Mouse (Mus musculus) lung, embryonic 14.5 days (tissue): Measurements from ENCODE around the gene Vps52. TPM values are rescaled to one million over a fixed set of nuclear protein-coding genes. Genes with fewer than 3 reads are reported as not detected.
"Not testable (repeated sequence)": the region's sequence is repeated elsewhere in the genome, so short reads cannot be mapped to it uniquely, and the experiment has no call there.

ENCODE experiments used
- ATAC-seq: fragments of 200-750 bp; cut with Nextera tagmentation; 2 replicates; pipeline ENCODE4 v1.8.0; 2017; ENCODE audit warnings: mild to moderate bottlenecking, moderate TSS enrichment, moderate library complexity; ENCODE audit not compliant: insufficient read depth
- DNase-seq: peaks from one replicate; pipeline ENCODE4 v3.0.0-alpha.2; 2015
- H3K27ac ChIP-seq: fragments of 300-500 bp; sonication (generic); 2 replicates; pipeline ENCODE4 v1.5.1; 2014; ENCODE audit warnings: low read depth, mild to moderate bottlenecking, moderate library complexity
- H3K27me3 ChIP-seq: fragments of 300-500 bp; sonication (generic); 2 replicates; pipeline ENCODE4 v1.6.1; 2014; ENCODE audit warnings: low read length, control low read depth; ENCODE audit not compliant: insufficient read depth
- H3K36me3 ChIP-seq: fragments of 300-500 bp; sonication (generic); 2 replicates; pipeline ENCODE4 v1.6.1; 2014; ENCODE audit warnings: control low read depth; ENCODE audit not compliant: insufficient read depth
- H3K4me1 ChIP-seq: fragments of 300-500 bp; sonication (generic); 2 replicates; pipeline ENCODE4 v1.6.1; 2014; ENCODE audit warnings: antibody characterized with exemption, control low read depth; ENCODE audit not compliant: insufficient read depth
- H3K4me2 ChIP-seq: fragments of 300-500 bp; sonication (generic); 2 replicates; pipeline ENCODE4 v1.6.1; 2014; ENCODE audit warnings: mild to moderate bottlenecking
- H3K4me3 ChIP-seq: fragments of 300-500 bp; sonication (generic); 2 replicates; pipeline ENCODE4 v1.5.1; 2014; ENCODE audit warnings: low read depth, low read length
- H3K9ac ChIP-seq: fragments of 300-500 bp; sonication (generic); 2 replicates; pipeline ENCODE4 v1.6.1; 2014
- H3K9me3 ChIP-seq: fragments of 300-500 bp; sonication (generic); 2 replicates; pipeline ENCODE4 v1.6.1; 2016; ENCODE audit warnings: low read depth, low read length, control low read depth
- CTCF ChIP-seq: IDR thresholded peaks from 2 replicates; pipeline ENCODE4 v1.5.1; 2016; ENCODE audit warnings: antibody characterized with exemption, low read depth
- WGBS: fragments of 180-500 bp; shearing (Covaris S2); extraction: QIAGEN DNeasy Blood & Tissue Kit; methylation state at CpG from one replicate; pipeline ENCODE4 v1.1.7; 2014; 5-methylcytosine and 5-hydroxymethylcytosine counted together
- polyA plus RNA-seq: library from polyadenylated mRNA; unstranded; fragments of >200 nt; fragmentation: Nextera tagmentation; extraction: Ambion mirVana; gene quantifications from 2 replicates; pipeline ENCODE4 v1.2.1, GENCODE M21; 2014

The Vps52 gene
- polyA plus RNA-seq, 1 experiment from 2014 or later = 34.8 TPM

DNA sequence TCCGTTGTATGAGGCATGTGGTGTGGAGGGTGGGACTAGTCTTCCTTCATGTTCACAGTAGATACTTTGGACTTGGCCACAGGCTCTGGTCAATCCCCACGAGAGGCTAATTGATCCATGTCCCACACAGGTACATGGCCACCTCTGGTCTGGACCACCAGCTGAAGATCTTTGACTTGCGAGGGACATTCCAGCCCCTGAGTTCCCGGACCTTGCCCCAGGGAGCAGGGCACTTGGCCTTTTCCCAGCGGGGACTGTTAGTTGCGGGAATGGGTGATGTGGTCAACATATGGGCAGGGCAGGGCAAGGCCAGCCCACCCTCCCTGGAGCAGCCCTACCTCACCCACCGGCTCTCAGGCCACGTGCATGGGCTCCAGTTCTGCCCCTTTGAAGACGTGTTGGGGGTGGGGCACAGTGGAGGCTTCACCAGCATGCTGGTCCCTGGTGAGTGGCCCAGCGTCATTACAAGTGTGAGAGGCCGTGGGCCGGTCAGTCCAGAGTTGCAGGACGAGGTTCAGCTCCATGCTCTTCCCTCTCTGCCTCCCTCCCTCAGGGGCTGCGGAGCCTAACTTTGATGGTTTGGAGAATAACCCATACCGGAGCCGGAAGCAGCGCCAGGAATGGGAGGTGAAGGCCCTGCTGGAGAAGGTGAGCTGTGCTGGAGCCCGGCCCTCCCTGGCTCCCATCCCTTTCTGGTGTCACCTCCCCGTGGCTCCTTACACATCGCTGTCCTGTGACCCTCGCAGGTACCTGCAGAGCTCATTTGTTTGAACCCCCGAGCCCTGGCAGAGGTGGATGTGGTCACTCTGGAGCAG, 7.3 kb upstream of the Vps52 start:
- no peak overlapping the region for H3K4me3 ChIP-seq
- H3K27me3 ChIP-seq = no peaks in the 10 kb centered on the region
- H3K27ac ChIP-seq = no peak overlapping the region
- TF ChIP-seq CTCF = no peak
- ATAC-seq (no peak), DNase-seq (no peak)
- 84% methylated on average over 22 of the region's 22 CpGs for WGBS
- peaks cover 13% of the 10 kb centered on the region; the same call in 1 of the 2 replicates for H3K4me1 ChIP-seq
- peaks cover 70% of the 10 kb centered on the region for H3K36me3 ChIP-seq
- H3K9ac ChIP-seq = no peak overlapping the region
- H3K4me2 ChIP-seq = no peak overlapping the region
- H3K9me3 ChIP-seq = no peaks in the 10 kb centered on the region

DNA sequence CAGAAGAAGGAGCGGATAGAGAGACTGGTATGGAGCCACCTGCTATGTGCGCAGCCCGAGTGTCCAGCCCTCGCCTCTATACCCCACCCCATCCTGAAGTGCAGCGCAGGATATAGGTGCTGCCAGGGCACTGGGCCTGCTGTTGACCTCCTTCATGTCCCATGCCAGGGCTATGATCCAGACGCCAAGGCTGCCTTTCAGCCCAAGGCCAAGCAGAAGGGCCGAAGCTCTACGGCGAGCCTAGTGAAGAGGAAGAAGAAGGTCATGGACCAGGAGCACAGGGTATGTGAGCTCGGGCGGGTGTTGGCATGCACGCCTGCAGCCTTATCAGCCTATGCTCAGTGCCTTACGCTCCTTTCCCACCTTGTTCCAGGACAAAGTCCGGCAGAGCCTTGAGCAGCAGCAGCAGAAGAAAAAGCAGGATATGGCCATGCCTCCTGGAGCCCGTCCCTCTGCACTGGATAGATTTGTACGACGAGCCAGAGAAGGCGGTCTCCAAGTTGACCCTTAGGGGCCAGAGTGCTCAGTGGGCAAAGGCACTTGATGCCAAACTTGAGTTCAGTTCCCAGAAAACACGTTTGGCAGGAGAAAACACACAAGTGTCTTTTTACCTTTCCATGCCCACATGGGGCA, 6.6 kb upstream of the Vps52 start:
- Histone ChIP-seq H3K27me3 (no peaks in the 10 kb centered on the region), H3K9ac (no peak overlapping the region), H3K36me3 (peaks cover 70% of the 10 kb centered on the region), H3K4me3 (no peak overlapping the region), H3K27ac (no peak overlapping the region), H3K9me3 (no peaks in the 10 kb centered on the region), H3K4me2 (no peak overlapping the region), H3K4me1 (peaks cover 18% of the 10 kb centered on the region; the same call in 1 of the 2 replicates)
- TF ChIP-seq CTCF = no peak
- ATAC-seq = no peak
- WGBS = 84% methylated on average over 19 of the region's 19 CpGs
- DNase-seq = no peak

DNA sequence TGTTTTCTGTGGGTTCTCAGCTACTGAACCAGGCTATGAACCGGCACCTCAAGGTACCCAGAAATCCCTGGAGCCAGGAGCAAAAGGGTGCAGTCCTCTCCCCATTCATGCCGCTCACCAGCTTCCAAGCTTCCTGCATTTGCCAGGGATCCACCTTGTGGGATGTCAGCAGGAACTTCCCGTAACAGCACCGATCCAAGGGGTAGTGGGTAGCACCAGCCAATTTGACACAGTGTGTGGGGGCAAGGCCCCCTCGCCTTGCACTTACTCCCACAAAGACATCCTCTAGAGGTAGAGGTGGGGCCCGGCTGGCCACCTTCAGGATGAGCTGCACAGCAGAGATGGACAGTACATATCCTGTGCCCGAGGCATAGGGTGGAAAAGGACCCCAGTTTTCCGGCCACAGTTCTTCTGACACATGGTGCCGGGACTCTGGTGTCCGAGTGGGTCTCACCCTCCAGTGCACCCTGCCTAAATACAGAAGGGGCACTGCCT, 5.4 kb upstream of the Vps52 start:
- DNase-seq (no peak), ATAC-seq (no peak)
- Histone ChIP-seq H3K4me3 (peak overlapping the region; percentile 40), H3K9me3 (no peaks in the 10 kb centered on the region), H3K27me3 (no peaks in the 10 kb centered on the region), H3K4me2 (peak overlapping the region; percentile 100), H3K9ac (peak overlapping the region; percentile 53; the same call in 1 of the 2 replicates), H3K4me1 (peaks cover 24% of the 10 kb centered on the region; the same call in 1 of the 2 replicates), H3K36me3 (peaks cover 67% of the 10 kb centered on the region), H3K27ac (0 out of 2 replicates have a peak overlapping the region, but pooled peaks have one; percentile 85)
- WGBS = 72% methylated on average over 10 of the region's 10 CpGs
- no peak for TF ChIP-seq CTCF

GRCm38 (mm10) chr17:33951021-33951946, 4.3 kb upstream of the Vps52 start, which contains the start of gene B3galt4:
TSS of gene B3galt4 (minus strand) at chr17:33951488.
- Histone ChIP-seq H3K27ac (peak within 1 kb of the TSS; percentile 85), H3K9ac (peak within 1 kb of the TSS; percentile 99), H3K4me3 (peak within 1 kb of the TSS; percentile 40), H3K27me3 (no peaks in the 10 kb centered on the region), H3K36me3 (peaks cover 66% of the 10 kb centered on the region), H3K4me2 (peak within 1 kb of the TSS; percentile 100), H3K9me3 (no peaks in the 10 kb centered on the region), H3K4me1 (peaks cover 24% of the 10 kb centered on the region; the same call in 1 of the 2 replicates)
- WGBS = under 1% methylated on average over 45 of the region's 45 CpGs
- ATAC-seq = peak; percentile 83
- DNase-seq = peak; percentile 92
- peak; percentile 21; the same call in 1 of the 2 replicates for TF ChIP-seq CTCF

GRCm38 (mm10) chr17:33952015-33952414, 3.6 kb upstream of the Vps52 start:
- peak overlapping the region; percentile 40 for H3K4me3 ChIP-seq
- H3K27ac ChIP-seq = 0 out of 2 replicates have a peak overlapping the region, but pooled peaks have one; percentile 85
- DNase-seq, ATAC-seq, H3K9me3 ChIP-seq, H3K27me3 ChIP-seq: not testable (repeated sequence)
- peaks cover 26% of the 10 kb centered on the region; the same call in 1 of the 2 replicates for H3K4me1 ChIP-seq
- peak overlapping the region; percentile 99; the same call in 1 of the 2 replicates for H3K9ac ChIP-seq
- H3K4me2 ChIP-seq = peak overlapping the region; percentile 100
- 70% methylated on average over 13 of the region's 13 CpGs for WGBS
- H3K36me3 ChIP-seq = peaks cover 61% of the 10 kb centered on the region

DNA sequence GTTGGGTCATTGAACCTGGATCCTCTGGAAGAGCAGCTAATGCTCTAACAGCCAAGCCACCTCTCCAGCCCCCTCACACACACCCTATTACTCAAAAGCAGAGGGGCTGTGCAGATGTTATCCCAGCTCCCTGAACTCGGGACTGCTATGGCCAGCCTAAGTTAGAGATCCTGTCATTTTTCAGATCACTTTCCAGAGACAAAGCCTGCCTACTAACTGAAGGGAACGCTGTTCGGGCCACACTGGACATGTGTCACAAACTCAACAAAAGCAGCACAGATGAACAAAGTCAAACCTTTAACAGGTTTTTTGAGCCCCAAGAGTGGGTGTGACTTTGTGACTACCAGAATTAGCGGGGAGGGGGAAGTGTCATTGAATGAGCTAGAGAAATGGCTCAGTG, 2.7 kb upstream of the Vps52 start:
- peak overlapping the region; percentile 99; the same call in 1 of the 2 replicates for H3K4me3 ChIP-seq
- no peaks in the 10 kb centered on the region for H3K9me3 ChIP-seq
- H3K27me3 ChIP-seq = no peaks in the 10 kb centered on the region
- peak overlapping the region; percentile 100 for H3K4me2 ChIP-seq
- peaks cover 59% of the 10 kb centered on the region for H3K36me3 ChIP-seq
- no peak for TF ChIP-seq CTCF
- no peak overlapping the region; the same call in 1 of the 2 replicates for H3K27ac ChIP-seq
- 65% methylated on average over 4 of the region's 4 CpGs for WGBS
- no peak for DNase-seq
- peaks cover 26% of the 10 kb centered on the region; the same call in 1 of the 2 replicates for H3K4me1 ChIP-seq
- H3K9ac ChIP-seq = peak overlapping the region; percentile 99
- no peak for ATAC-seq
